Mouse (Mus musculus): ENCODE results near the gene Prx.

GRCm38 (mm10) chr7:27549597-27549996 lies 50.5 kb downstream of the Prx start:
- no peak for TF ChIP-seq CTCF (IDR thresholded peaks at IDR 0.05; ENCODE audit: borderline replicate concordance, extremely low read depth, insufficient read depth, insufficient read length)
- no peak for TF ChIP-seq POLR2A (IDR thresholded peaks at IDR 0.05; ENCODE audit: borderline replicate concordance, extremely low read depth, insufficient read depth, insufficient read length, poor library complexity, severe bottlenecking)
